Mouse (Mus musculus) macrophage (primary cell): Measurements from ENCODE around the gene Ciart. TPM values are rescaled to one million over a fixed set of nuclear protein-coding genes. Genes with fewer than 3 reads are reported as not detected.
"Not testable (repeated sequence)": the region's sequence is repeated elsewhere in the genome, so short reads cannot be mapped to it uniquely, and the experiment has no call there.

Experiments used
- H3K27ac ChIP-seq: fragments of 350-480 bp; formaldehyde crosslinking; 2 replicates; pipeline ENCODE4 v1.9.0; 2021
- H3K36me3 ChIP-seq: fragments of 350-480 bp; formaldehyde crosslinking; 2 replicates; pipeline ENCODE4 v1.9.0; 2021; ENCODE audit errors: inconsistent target
- H3K4me3 ChIP-seq: fragments of 350-480 bp; formaldehyde crosslinking; 2 replicates; pipeline ENCODE4 v1.9.0; 2021; ENCODE audit errors: inconsistent target
- H3K79me2 ChIP-seq: fragments of 350-480 bp; formaldehyde crosslinking; 2 replicates; pipeline ENCODE4 v1.9.0; 2021; ENCODE audit errors: inconsistent target
- whole genome bisulfite sequencing: methylation state at CpG from one replicate; pipeline ENCODE4 v1.1.7; 2026; ENCODE audit warnings: inconsistent platforms; ENCODE audit not compliant: missing documents; 5-methylcytosine and 5-hydroxymethylcytosine counted together
- polyA plus RNA-seq: library from polyadenylated mRNA; stranded (reverse); fragments of 250-400 nt; gene quantifications from 3 replicates; pipeline ENCODE4 v1.2.4, GENCODE M21; 2018; ENCODE audit warnings: inconsistent platforms

The Ciart gene
- polyA plus RNA-seq, 1 experiment from 2014 or later, result 1.7 TPM

- 6% methylated on average over 10 of the region's 12 CpGs for WGBS
- peak overlapping the region; percentile 13; the same call in 1 of the 2 replicates for H3K4me3 ChIP-seq
- H3K27ac ChIP-seq, result no peak overlapping the region
- H3K36me3 ChIP-seq, result no peaks in the 10 kb centered on the region
- H3K79me2 ChIP-seq, result no peaks in the 10 kb centered on the region
These were observed 24.0 kb upstream of the Ciart start for GRCm38 (mm10) chr3:95905940-95906492.

DNA sequence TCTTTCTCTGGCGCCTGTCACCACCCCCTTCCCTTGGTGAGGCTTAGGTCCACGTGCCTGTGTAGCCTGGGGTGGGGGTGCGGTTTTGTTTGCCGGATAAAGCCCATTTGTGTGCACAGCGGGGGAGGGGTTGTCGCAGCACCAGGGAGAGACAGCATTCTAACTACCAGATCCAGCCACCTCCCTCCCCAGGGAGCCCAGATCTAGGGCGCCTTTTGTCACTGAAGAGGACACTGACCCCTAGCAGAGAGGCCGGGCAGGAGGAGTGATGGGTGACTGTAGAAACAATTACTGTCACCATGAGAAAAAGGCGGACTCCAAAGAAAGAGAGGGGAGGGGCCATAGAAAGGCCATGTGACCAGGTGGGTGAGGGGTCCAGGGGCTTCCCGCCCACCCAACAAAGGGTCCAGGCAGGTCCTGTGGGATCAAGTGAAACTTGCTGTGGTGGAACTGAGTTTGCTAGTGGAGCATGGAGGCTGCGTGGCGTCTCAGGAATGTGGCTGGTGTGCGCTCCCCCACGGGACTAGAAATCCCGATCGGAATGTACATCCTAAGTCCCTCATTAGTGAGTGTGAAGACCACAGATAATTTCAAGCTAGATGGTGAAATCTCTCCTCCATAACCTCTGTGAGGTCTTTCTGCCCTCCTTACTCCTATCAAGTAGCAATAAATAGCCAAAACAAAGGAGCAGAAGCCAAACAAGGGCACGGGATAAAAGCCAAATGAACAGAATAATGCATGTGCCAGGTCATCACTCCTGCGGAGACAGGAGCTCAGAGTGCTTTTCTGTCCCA is 23.3 kb upstream of the Ciart start:
- no peaks in the 10 kb centered on the region for H3K36me3 ChIP-seq
- H3K27ac ChIP-seq, result no peak overlapping the region
- no peaks in the 10 kb centered on the region for H3K79me2 ChIP-seq
- WGBS, result 5% methylated on average over 18 of the region's 18 CpGs
- H3K4me3 ChIP-seq, result no peak overlapping the region

GRCm38 (mm10) chr3:95904568-95904967 is 22.5 kb upstream of the Ciart start, which contains the start of gene Car14:
Car14 (minus strand) TSS chr3:95904691.
- H3K27ac ChIP-seq, result no peak within 1 kb of the TSS
- no peaks in the 10 kb centered on the region for H3K79me2 ChIP-seq

DNA sequence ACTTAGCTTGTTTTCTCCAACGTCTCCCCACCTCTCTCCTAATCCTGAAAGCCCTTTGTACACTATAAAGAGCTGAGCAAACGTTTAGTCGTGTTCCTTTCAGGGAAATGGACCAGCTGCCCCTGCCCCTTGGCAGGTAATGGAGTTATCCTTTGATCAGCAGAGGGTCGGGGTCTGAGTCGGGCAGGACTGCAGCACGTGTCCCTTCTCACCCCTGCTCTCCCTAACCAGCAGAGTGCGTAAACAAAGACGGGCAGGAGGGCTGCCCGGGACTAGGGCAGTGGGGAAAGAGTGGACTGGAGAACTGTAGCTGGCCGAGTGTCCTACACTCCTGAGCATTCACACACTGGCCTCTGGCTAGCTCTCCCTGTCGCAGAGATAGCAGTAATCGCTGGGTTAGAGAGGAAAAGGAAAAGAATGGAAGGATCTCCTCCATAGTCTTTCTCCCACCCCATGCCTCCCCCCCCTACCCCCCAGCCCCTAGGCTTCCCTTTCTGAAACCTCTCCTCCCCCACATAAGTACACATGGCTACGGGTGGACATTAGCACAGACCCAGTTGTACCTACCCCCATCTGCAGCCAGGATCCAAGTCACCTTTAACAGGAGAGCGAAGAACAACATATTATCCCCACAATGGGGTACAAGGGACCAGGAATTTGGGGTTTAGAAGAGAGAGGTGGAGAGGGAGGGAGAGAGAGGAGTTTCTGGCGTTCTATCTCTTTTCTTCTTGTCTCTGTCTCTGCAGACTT is 21.9 kb upstream of the Ciart start:
- Histone ChIP-seq H3K27ac (no peak overlapping the region), H3K36me3 (no peaks in the 10 kb centered on the region), H3K79me2 (no peaks in the 10 kb centered on the region), H3K4me3 (no peak overlapping the region)
- 49% methylated on average over 14 of the region's 15 CpGs for WGBS

More at GRCm38 (mm10) chr3:95904568-95904967, 22.5 kb upstream of the Ciart start, which contains the start of gene Car14:
- WGBS, result 9% methylated on average over 15 of the region's 15 CpGs
- Histone ChIP-seq H3K4me3 (no peak within 1 kb of the TSS), H3K36me3 (no peaks in the 10 kb centered on the region)

- H3K4me3 ChIP-seq, result no peak overlapping the region
- H3K27ac ChIP-seq, result no peak overlapping the region
- H3K36me3 ChIP-seq, result no peaks in the 10 kb centered on the region
- 88% methylated on average over 3 of the region's 6 CpGs for WGBS
- H3K79me2 ChIP-seq, result no peaks in the 10 kb centered on the region
These were observed 20.6 kb upstream of the Ciart start for GRCm38 (mm10) chr3:95902643-95903042.

DNA sequence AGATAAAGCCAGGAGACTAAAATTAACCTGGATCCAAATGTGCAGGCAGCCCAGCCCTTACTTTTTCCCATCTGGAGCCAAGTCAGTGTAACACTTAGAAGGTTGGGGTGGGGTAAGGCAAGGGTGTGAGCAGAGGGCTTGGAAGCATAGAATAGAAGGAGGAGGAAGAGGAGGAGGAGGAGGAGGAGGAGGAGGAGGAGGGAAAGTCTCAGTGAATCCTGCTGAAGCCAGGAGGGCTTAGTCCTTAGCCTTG is 20.2 kb upstream of the Ciart start:
- H3K27ac ChIP-seq, result no peak overlapping the region

GRCm38 (mm10) chr3:95901616-95902372 is 19.7 kb upstream of the Ciart start:
- Histone ChIP-seq H3K79me2 (no peaks in the 10 kb centered on the region), H3K27ac (no peak overlapping the region), H3K4me3 (no peak overlapping the region), H3K36me3 (no peaks in the 10 kb centered on the region; the same call in 1 of the 2 replicates)
- 91% methylated on average over 9 of the region's 9 CpGs for WGBS

More for the DNA sequence above, 20.2 kb upstream of the Ciart start:
- H3K36me3 ChIP-seq, result no peaks in the 10 kb centered on the region; the same call in 1 of the 2 replicates
- H3K4me3 ChIP-seq, result no peak overlapping the region
- H3K79me2 ChIP-seq, result no peaks in the 10 kb centered on the region

DNA sequence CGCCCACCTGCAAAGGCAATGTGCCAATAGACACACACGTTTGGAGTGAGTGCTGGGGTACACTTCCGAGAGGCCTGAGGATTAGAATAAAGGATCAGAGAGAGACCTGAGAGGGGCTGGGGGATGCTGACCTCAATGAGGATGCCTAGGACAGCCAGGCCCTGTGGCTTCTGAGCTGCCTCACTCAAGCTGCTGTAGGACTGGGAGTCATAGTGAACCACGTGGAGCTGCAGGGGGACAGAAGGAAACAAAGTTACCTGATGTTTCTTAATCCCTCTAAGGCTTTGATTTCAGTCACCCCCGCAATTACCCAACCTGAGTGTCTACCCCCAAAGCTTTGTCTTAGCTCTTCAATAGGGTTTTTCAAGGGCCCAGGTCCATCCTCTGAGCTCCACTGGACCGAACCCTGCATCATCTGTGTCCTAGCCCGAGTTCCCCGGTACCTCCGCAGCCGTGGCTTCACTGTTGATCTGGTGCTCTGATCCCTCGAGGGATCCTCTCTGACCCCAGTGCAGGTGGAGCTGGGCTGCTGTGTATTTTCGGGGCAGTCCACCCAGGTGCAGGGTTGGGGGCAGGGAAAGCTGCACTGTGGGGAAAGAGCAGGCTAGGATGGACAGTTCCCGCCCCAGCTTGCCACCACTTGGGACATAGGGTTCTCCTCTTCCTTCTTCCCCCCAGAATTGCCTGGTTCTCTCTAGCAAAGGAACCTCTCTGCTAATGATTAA is 17.9 kb upstream of the Ciart start:
- Histone ChIP-seq H3K79me2 (peaks cover 10% of the 10 kb centered on the region), H3K36me3 (no peaks in the 10 kb centered on the region; the same call in 1 of the 2 replicates), H3K27ac (no peak overlapping the region), H3K4me3 (no peak overlapping the region)
- 77% methylated on average over 13 of the region's 13 CpGs for WGBS

DNA sequence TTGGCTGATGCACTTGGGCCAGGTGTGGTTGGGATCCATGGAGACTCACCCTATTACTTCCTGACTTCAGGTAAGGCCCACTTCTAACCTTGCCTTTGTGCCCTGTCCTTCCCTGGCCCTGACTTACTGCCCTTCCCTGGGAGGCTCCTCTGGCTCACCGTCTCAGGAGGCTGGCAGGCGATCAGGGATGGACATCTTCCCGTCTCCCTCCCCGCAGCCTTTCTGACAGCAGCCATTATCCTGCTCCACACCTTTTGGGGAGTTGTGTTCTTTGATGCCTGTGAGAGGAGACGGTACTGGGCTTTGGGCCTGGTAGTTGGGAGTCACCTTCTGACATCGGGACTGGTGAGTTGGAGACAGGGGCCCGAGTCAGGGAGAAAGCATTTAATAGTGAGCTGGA is 13.4 kb upstream of the Ciart start:
- not testable (repeated sequence) for H3K36me3 ChIP-seq, H3K4me3 ChIP-seq, H3K27ac ChIP-seq
- H3K79me2 ChIP-seq, result peaks cover 28% of the 10 kb centered on the region
- WGBS, result 94% methylated on average over 4 of the region's 7 CpGs

GRCm38 (mm10) chr3:95894317-95895160 is 12.5 kb upstream of the Ciart start:
- Histone ChIP-seq H3K27ac (peak overlapping the region; percentile 78), H3K36me3 (no peaks in the 10 kb centered on the region; the same call in 1 of the 2 replicates), H3K79me2 (peaks cover 38% of the 10 kb centered on the region), H3K4me3 (peak overlapping the region; percentile 92)
- WGBS, result 7% methylated on average over 14 of the region's 16 CpGs

DNA sequence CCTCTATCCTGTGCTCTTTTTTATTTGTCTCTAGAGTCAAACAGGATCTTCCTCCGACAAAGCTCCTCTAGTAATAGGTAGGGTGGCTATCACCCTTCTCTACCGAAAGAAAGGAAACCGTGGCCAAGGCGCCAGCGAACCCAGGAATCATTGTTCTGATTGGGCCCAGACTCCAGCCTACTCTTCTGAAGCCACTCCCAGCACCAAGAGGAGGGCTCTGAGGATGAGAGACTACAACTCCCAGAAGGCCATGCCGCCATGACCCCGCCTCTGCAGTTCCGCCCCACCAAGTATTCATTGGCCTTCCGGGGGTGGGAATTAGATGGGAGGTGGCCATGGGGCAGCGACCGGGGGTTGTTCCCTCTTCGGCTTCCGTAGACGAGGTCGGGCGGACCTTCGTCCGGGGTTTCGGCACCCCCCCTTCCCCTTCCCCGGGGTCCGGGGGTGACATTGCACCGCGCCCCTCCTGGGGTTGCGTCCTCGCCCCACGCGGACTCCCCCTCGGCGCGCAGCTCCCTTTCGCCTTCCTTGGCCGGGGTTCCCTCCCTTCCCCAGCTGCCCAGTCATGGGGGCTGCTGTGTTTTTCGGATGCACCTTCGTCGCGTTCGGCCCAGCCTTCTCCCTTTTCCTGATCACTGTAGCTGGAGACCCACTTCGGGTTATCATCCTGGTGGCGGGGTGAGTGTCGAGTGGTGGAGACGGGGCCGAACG is 11.7 kb upstream of the Ciart start, which contains the start of gene Aph1a:
Aph1a (plus strand) TSS at position 364 of the 711 bp plus-strand sequence.
- H3K36me3 ChIP-seq, result not testable (repeated sequence)
- Histone ChIP-seq H3K27ac (peak within 1 kb of the TSS; percentile 82), H3K4me3 (peak within 1 kb of the TSS; percentile 92), H3K79me2 (peaks cover 43% of the 10 kb centered on the region)
- 3% methylated on average over 14 of the region's 43 CpGs for WGBS

- H3K27ac ChIP-seq, result peak overlapping the region; percentile 82
- no peaks in the 10 kb centered on the region; the same call in 1 of the 2 replicates for H3K36me3 ChIP-seq
- H3K79me2 ChIP-seq, result peaks cover 43% of the 10 kb centered on the region
- peak overlapping the region; percentile 36 for H3K4me3 ChIP-seq
- 5% methylated on average over 7 of the region's 7 CpGs for WGBS
These were observed 11.1 kb upstream of the Ciart start for GRCm38 (mm10) chr3:95893126-95893525.
